29 mouse cellular contexts compared by ENCODE assay signal in genomic region chr12:82572706-82573105, GRCm38 (mm10). TPM values are rescaled to one million over a fixed set of nuclear protein-coding genes. Genes with fewer than 3 reads are reported as not detected.
A peak's percentile ranks its signal among the peaks of the same experiment; 100 is the strongest.
DNase-seq lines count a peak whose midpoint lies in the region; ATAC-seq lines count a peak whose summit lies in the region.
"Had no signal": no experiment of that assay in that cellular context is flagged by ENCODE, and none has a peak within 500 bp of the region (broad histone marks: within the 10 kb centered on the region; RNA-seq: fewer than 3 reads in every experiment).

No protein-coding gene starts in this region.

- H3K27ac ChIP-seq in hindbrain, embryonic 13.5 days = no peak overlapping the region
- H3K27ac ChIP-seq: embryonic facial prominence, embryonic 13.5 days; forebrain, embryonic 12.5 days; heart, embryonic 15.5 days; hindbrain, embryonic 15.5 days; limb, embryonic 15.5 days; liver, embryonic 14.5 days; lung, embryonic 15.5 days; midbrain, embryonic 13.5 days; stomach, postnatal 0 days had no signal

- H3K36me3 ChIP-seq in hindbrain, embryonic 13.5 days = no peaks in the 10 kb centered on the region
- H3K36me3 ChIP-seq: embryonic facial prominence, embryonic 13.5 days; forebrain, embryonic 12.5 days; heart, embryonic 15.5 days; hindbrain, embryonic 15.5 days; limb, embryonic 15.5 days; lung, embryonic 15.5 days; midbrain, embryonic 13.5 days had no signal

- no peak overlapping the region for H3K4me2 ChIP-seq in hindbrain, embryonic 13.5 days
- H3K4me2 ChIP-seq: embryonic facial prominence, embryonic 13.5 days; forebrain, embryonic 12.5 days; heart, embryonic 15.5 days; hindbrain, embryonic 15.5 days; limb, embryonic 15.5 days; lung, embryonic 15.5 days; midbrain, embryonic 13.5 days had no signal

- DNase-seq in frontal cortex, adult 2 months (ENCODE audit: extremely low spot score in 1 of 2, low spot score in 1 of 2) = peak; percentile 33 to 75
- no peak for DNase-seq in frontal cortex, postnatal 10 days (ENCODE audit: low spot score in 2 of 2)
- peak; percentile 25 for DNase-seq in left cerebral cortex, adult 11 months (ENCODE audit: low spot score)
- no peak for DNase-seq in left cerebral cortex, postnatal 4 days
- peak; percentile 3 to 47 for DNase-seq in left cerebral cortex, adult 8-10 months (ENCODE audit: low spot score in 2 of 2)
- DNase-seq in right cerebral cortex, postnatal 36 days (ENCODE audit: low spot score in 2 of 2) = peak; percentile 10 to 20
- no peak for DNase-seq in ovary, postnatal 10 days (ENCODE audit: low spot score)
- DNase-seq: adrenal gland, postnatal 14 days; cerebellum, adult 8-10 months; cerebellum, postnatal 36 days; embryo, embryonic 11 days; gastrocnemius, postnatal 36 days; heart, postnatal 36 days; kidney, adult 9 months; kidney, postnatal 14 days; lung, postnatal 36 days had no signal

- WGBS in hindbrain, embryonic 13.5 days = 87% methylated on average over 1 of the region's 1 CpGs

- no peaks in the 10 kb centered on the region for H3K4me1 ChIP-seq in hindbrain, embryonic 13.5 days (replicated peaks)
- H3K4me1 ChIP-seq: embryonic facial prominence, embryonic 13.5 days; forebrain, embryonic 12.5 days; heart, embryonic 15.5 days; limb, embryonic 15.5 days; lung, embryonic 15.5 days; megakaryocyte, embryonic 14.5 days; midbrain, embryonic 13.5 days had no signal

- no peak overlapping the region for H3K9ac ChIP-seq in hindbrain, embryonic 13.5 days
- H3K9ac ChIP-seq: embryonic facial prominence, embryonic 13.5 days; forebrain, embryonic 12.5 days; heart, embryonic 15.5 days; hindbrain, embryonic 15.5 days; limb, embryonic 15.5 days; liver, embryonic 14.5 days; lung, embryonic 15.5 days; midbrain, embryonic 13.5 days had no signal

- H3K4me3 ChIP-seq in hindbrain, embryonic 13.5 days = no peak overlapping the region
- H3K4me3 ChIP-seq: embryonic facial prominence, embryonic 13.5 days; erythroblast, embryonic 14.5 days; forebrain, embryonic 12.5 days; heart, embryonic 15.5 days; hindbrain, embryonic 15.5 days; limb, embryonic 15.5 days; lung, embryonic 15.5 days; megakaryocyte, embryonic 14.5 days; midbrain, embryonic 13.5 days had no signal

- no peaks in the 10 kb centered on the region for H3K27me3 ChIP-seq in hindbrain, embryonic 13.5 days
- H3K27me3 ChIP-seq: embryonic facial prominence, embryonic 13.5 days; forebrain, embryonic 12.5 days; heart, embryonic 15.5 days; hindbrain, embryonic 15.5 days; limb, embryonic 15.5 days; lung, embryonic 15.5 days; megakaryocyte, embryonic 14.5 days; midbrain, embryonic 13.5 days had no signal

- intact Hi-C loops in left cerebral cortex, postnatal 4 days (cut with DNase I) = no loop called here

- no peak for ATAC-seq in hindbrain, embryonic 13.5 days (ENCODE audit: low FRiP score)
- ATAC-seq: midbrain, embryonic 13.5 days had no signal

- no peaks in the 10 kb centered on the region for H3K9me3 ChIP-seq in hindbrain, embryonic 13.5 days
- H3K9me3 ChIP-seq: embryonic facial prominence, embryonic 13.5 days; forebrain, embryonic 12.5 days; heart, embryonic 15.5 days; hindbrain, embryonic 15.5 days; limb, embryonic 15.5 days; lung, embryonic 15.5 days; midbrain, embryonic 13.5 days had no signal

RNA-seq across cellular contexts. Expression of gene Rgs6, which starts 15.4 kb away (rescaled TPM):
- 26.6 and 28.0 TPM in 2 replicates for polyA plus RNA-seq in frontal cortex, adult 2 months (2012; rRNA removed)
- total RNA-seq in left cerebral cortex, postnatal 4 days (2021) = 10 to 100 TPM; 65.4 to 79.4 TPM
- total RNA-seq in left cerebral cortex, adult 8-10 months (2022) = 10 to 100 TPM; 53.0 to 63.9 (median 62.2) TPM
- polyA plus RNA-seq in hindbrain, embryonic 13.5 days (2015; fragmentation: Nextera tagmentation; extraction: Ambion mirVana) = 7.1 and 7.4 TPM in 2 replicates
- polyA plus RNA-seq: erythroblast, embryonic 14.5 days; thymus, postnatal 0 days had no signal

Comparison
In these comparisons a context has a peak if more than half of its experiments do, and no peak if none do; other contexts are left out.
1. DNase-seq: peak in frontal cortex, adult 2 months (2 of 2), left cerebral cortex, adult 11 months (single experiment), left cerebral cortex, adult 8-10 months (2 of 2) and right cerebral cortex, postnatal 36 days (2 of 2); none in frontal cortex, postnatal 10 days (0 of 2), left cerebral cortex, postnatal 4 days (single experiment) and ovary, postnatal 10 days (single experiment).